Mouse (Mus musculus) bone marrow macrophage, adult 2 months (primary cell): ENCODE measurements at regions not wholly inside any gene's neighbourhood (a gene's known extent, or its start where the extent isn't known, plus 50 kb on each side); places are given as distances from the start of the nearest gene placed in this dataset.
A peak's percentile ranks its signal among the peaks of the same experiment; 100 is the strongest.

Source experiments
- H3K27ac ChIP-seq: 2 replicates; pipeline ENCODE4 v1.5.1; 2012; ENCODE audit warnings: low read depth, low read length; ENCODE audit not compliant: insufficient read depth
- H3K4me1 ChIP-seq: 2 replicates; pipeline ENCODE4 v1.6.1; 2012; ENCODE audit warnings: low read length; ENCODE audit not compliant: control insufficient read depth, insufficient read depth
- H3K4me3 ChIP-seq: 2 replicates; pipeline ENCODE4 v1.5.1; 2012; ENCODE audit warnings: mild to moderate bottlenecking, low read length, moderate library complexity; ENCODE audit not compliant: insufficient read depth
- CTCF ChIP-seq: IDR thresholded peaks from 2 replicates; pipeline ENCODE4 v1.5.1; 2012; ENCODE audit warnings: low read depth, mild to moderate bottlenecking, low read length, moderate library complexity
- POLR2A ChIP-seq: IDR thresholded peaks from 2 replicates; pipeline ENCODE4 v1.6.1; 2012; ENCODE audit warnings: mild to moderate bottlenecking, low read depth, low read length, borderline replicate concordance

DNA sequence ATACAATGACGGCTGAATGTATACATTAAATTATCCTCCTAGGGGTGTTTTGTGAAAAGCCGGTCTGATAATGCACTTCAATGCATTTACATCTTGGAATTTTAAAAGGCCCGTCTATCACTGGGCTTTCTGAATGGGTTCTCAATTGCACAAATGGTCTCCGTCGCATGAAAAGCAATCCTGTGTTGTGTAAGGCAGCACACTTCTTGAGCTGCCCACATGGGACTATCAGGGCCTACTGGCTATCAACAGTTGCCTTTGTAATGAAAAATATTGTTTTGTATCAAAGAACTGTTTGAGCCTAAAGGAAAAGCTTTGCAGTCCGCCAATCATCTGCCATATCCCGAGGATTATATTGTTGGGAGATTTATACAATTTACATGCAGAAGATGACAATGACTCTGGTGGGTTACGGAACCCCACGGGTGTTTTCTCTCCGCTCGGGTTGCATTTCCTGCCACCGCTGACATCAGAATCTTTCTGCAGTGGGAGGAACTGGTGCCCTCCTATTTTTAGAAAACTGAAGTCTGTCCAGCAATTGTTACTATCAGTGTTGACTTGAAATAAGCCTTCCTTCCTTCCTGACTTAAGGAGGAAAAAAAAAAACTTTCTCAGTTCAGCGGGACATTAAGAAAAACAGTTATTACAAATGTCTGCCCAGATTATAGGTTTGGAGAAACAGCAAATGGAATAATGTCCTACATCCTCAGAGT is 118.7 kb downstream of the Tmem26 start:
- peak overlapping the region; percentile 79 for H3K27ac ChIP-seq
- H3K4me3 ChIP-seq = peak overlapping the region; percentile 34
- peaks cover 18% of the 10 kb centered on the region for H3K4me1 ChIP-seq
- TF ChIP-seq POLR2A (no peak), CTCF (no peak)

DNA sequence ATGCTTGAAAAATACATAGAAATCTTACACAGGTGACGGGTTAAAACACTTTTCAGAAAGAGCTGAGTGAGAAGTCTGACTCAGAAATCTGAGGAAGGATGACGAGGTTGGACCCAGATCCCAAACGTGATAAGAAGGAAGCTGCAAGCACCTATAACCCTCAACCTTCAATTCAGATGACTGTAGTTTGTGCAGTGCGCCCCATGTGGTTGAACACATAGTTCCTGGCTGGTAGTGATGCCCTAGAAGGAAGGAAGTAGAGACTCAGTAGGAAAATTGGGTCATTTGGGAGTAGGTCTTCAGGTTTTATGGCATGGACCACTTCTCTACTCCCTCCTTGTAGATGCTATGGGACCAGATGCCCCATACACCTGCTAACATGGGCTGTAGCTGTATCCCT is 120.6 kb downstream of the Tmem26 start:
- H3K4me3 ChIP-seq = no peak overlapping the region
- no peak for TF ChIP-seq POLR2A
- TF ChIP-seq CTCF = no peak
- peaks cover 18% of the 10 kb centered on the region for H3K4me1 ChIP-seq
- H3K27ac ChIP-seq = no peak overlapping the region

DNA sequence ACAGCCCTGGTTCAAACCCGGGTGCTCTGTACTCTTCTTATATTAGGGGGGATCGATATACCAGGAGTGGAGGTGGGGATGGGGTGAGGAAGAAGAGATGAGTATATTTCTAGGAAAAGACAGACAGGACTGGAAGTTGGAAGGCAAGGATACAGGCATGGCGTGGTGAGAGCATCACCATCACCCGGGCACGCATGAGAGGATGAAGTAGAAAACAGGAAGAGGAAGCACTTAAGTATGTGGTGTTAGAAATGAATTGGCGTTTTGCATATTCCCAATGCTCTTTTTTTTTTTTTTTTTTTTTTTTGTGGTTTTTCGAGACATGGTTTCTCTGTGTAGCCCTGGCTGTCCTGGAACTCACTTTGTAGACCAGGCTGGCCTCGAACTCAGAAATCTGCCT is 121.2 kb downstream of the Tmem26 start:
- no peak for TF ChIP-seq CTCF
- TF ChIP-seq POLR2A = no peak
- H3K4me1 ChIP-seq = peaks cover 18% of the 10 kb centered on the region
- no peak overlapping the region for H3K4me3 ChIP-seq
- no peak overlapping the region for H3K27ac ChIP-seq

DNA sequence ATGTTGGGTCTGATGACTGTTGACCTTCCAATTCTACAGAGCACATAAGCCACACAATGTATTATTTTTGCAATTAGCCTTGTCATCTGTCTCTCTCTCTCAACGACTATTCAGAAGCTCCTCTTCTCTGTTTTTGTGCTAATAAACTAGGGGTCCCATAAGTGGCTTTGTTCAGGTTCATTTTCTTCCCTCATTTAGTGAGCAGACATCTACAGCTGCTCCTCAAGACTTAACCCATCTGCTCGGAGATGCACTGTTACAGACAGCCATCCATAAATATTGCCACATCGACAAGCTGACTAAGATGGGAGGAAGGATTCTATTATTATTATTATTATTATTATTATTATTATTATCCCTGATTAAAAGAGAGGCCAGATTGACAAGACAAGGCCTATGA is 127.7 kb downstream of the Tmem26 start:
- TF ChIP-seq CTCF (no peak), POLR2A (no peak)

DNA sequence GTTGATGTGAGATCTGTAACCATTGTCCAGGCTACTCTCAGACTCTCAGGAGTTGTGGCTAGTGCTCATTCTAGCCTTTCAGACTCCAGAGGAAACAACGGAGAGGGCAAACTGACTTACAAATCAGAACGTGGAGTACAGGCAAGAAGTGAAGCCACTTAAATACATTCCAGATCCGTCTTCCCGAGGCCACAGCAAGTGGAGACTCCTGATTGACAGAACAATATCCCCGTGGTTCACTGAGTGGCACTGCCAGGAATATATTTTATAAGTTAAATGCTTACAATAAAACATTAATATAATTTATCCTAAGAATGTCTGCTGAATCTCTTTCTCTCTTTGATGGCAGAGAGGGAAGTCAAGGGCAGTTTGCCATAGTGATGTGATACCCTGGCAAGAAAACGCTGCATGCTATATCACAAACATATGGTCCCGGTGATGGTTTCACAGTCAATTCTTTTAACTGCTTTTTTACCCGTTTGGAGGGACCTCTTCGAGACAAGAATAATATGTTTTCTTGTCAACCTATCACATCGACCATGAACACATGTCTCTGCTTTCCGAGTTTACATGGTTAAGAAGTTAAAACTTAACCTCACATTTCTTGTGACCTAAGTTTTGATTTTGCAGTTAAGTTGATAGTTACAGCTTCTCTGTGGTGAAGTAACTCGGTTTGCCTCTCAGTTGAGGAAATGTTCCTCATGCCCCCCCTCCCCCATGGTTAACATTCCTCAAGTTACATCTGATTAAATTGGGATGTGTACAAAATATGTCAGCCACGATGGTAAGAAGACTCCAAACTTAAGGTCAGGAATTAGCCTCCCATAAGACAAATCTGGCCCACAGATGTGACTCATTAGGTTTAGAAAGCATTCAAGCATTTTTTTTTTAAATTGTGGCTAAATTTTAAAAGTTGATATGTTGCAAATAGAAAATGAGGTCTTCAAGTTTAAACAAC is 132.8 kb downstream of the Tmem26 start:
- TF ChIP-seq CTCF (no peak), POLR2A (no peak)
- Histone ChIP-seq H3K27ac (no peak overlapping the region), H3K4me1 (no peaks in the 10 kb centered on the region), H3K4me3 (no peak overlapping the region)

More for the DNA sequence above, 127.7 kb downstream of the Tmem26 start:
- Histone ChIP-seq H3K4me3 (no peak overlapping the region), H3K27ac (no peak overlapping the region), H3K4me1 (no peaks in the 10 kb centered on the region)

DNA sequence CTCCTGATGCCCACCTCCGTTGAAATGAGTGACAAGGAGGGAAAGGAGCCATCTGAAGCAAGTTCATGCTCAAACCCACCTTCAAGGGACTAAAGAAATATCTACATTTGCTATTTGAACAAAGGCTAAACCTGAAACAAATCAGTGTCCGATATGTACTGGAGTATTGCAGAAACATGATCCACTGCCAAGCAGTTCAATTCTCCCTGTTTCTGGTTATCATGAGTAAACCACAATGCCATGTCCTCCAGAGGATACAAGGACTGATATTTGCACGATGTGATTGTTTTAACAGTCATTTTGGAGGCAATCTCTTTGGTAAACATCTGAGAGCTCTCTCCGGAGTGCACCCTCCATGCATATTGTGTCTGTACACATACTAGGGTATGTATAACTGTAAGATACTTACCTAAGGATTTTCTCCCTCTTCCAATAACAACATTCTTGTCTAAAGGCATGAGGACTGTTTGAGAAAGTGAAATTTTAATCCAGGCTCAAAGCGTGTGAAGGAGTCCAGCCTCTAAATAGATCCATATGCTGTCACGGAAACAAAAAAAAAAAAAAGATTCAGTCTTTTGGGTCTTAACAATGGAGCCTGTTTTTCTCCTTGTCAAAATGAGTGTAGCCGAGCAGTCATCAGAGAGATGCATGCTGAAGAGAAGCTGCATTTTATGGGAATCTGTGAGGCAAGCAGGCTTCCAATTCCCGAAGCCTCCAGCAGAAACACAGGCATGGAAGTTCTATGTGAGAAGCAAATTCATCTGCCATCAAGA is 141.3 kb downstream of the Tmem26 start:
- no peak overlapping the region for H3K4me3 ChIP-seq
- no peak for TF ChIP-seq CTCF
- no peak for TF ChIP-seq POLR2A
- H3K27ac ChIP-seq = no peak overlapping the region
- H3K4me1 ChIP-seq = no peaks in the 10 kb centered on the region

GRCm38 (mm10) chr10:68865776-68866175 is 142.3 kb downstream of the Tmem26 start:
- H3K4me1 ChIP-seq = no peaks in the 10 kb centered on the region
- no peak overlapping the region for H3K4me3 ChIP-seq
- H3K27ac ChIP-seq = no peak overlapping the region
- TF ChIP-seq CTCF = no peak
- no peak for TF ChIP-seq POLR2A

DNA sequence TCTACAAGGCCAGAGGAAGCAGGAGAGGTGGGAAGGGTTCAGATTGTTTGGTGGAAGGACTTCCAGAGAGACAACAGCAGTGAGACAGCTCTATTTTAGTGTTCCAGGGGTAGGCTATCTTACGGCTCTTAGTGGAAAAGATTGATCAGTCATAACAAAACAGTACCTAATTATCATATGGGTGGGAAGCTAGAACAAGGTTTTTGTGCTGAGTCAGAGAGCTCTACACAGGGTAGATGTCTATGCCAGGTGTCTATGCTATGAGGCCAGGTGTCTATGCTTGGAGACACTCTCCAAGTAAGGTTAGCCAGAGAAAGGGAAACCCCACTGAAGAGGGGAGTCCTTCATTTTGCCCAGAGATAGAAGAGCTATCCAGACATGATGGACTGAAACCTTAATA is 143.9 kb downstream of the Tmem26 start:
- no peak for TF ChIP-seq CTCF
- TF ChIP-seq POLR2A = no peak
- no peaks in the 10 kb centered on the region for H3K4me1 ChIP-seq
- H3K4me3 ChIP-seq = no peak overlapping the region
- no peak overlapping the region for H3K27ac ChIP-seq

GRCm38 (mm10) chr10:68872102-68872501 is 148.7 kb downstream of the Tmem26 start:
- Histone ChIP-seq H3K4me3 (no peak overlapping the region), H3K4me1 (no peaks in the 10 kb centered on the region), H3K27ac (no peak overlapping the region)
- no peak for TF ChIP-seq CTCF
- no peak for TF ChIP-seq POLR2A
